Mouse (Mus musculus): ENCODE results near the gene Tbc1d1. TPM values are rescaled to one million over a fixed set of nuclear protein-coding genes. Genes with fewer than 3 reads are reported as not detected.
"Not testable (repeated sequence)": the region's sequence is repeated elsewhere in the genome, so short reads cannot be mapped to it uniquely, and the experiment has no call there.

Tbc1d1 gene
- total RNA-seq, 2 experiments from 2014 or later = 10.4 to 11.0 TPM

GRCm38 (mm10) chr5:64296328-64296727 lies 140.2 kb downstream of the Tbc1d1 start:
- ATAC-seq (replicated peaks; ENCODE audit: low FRiP score, poor library complexity, severe bottlenecking) = no peak

DNA sequence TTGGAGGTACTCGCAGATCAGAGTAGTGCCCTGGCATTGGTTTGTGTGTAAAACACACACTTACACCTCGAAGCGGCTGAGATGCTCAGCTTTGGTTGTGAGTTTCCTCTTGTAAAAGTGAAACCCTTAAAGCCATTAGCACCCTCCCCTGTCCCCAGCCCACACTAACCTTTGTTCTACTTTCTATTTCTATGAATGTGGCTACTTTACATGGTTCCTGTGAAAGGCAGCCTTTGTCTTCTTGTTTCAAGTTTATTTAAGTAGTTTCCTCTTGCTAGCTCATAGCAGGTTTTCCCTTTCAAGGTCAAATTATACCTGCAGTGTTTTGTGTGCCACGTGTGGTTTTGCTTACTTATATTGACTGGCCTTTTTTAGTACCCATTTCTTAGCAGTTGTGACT lies 141.0 kb downstream of the Tbc1d1 start:
- ATAC-seq (replicated peaks; ENCODE audit: low FRiP score, poor library complexity, severe bottlenecking) = no peak

DNA sequence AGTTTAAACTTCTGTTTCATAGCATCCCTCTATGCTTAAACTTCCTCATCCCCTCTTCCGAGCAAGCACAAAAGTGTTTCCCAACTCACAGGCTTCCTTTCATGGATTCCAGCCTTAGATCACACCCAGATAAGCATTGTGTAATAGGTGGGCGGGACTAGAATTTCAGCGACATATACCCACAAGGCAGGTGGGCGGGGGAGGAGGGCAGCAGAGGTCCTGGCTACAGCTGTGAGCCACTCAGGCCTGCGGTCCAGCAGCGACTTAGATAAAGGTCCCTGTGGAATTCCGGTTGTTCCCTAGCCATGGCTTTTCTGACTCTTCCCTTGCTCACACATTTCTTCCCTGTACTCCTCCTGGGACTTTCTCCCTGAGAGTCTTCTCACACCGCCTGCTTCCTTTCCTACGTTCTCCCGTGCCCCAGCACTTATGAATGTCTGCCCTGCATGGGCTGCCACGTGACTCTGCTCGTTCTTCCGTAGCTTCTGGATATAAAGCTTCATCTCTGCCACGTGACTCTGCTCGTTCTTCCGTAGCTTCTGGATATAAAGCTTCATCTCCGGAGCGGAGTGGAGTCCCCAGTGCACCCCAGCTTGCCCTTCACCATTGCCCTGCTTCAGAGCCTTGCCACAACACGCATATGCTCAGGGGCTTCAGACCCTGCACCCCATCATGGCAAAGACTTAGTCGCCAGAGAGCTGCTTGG lies 142.4 kb downstream of the Tbc1d1 start:
- ATAC-seq (replicated peaks; ENCODE audit: low FRiP score, poor library complexity, severe bottlenecking) = no peak

GRCm38 (mm10) chr5:64299508-64300324 lies 143.6 kb downstream of the Tbc1d1 start:
- ATAC-seq (replicated peaks; ENCODE audit: low FRiP score, poor library complexity, severe bottlenecking) = no peak

DNA sequence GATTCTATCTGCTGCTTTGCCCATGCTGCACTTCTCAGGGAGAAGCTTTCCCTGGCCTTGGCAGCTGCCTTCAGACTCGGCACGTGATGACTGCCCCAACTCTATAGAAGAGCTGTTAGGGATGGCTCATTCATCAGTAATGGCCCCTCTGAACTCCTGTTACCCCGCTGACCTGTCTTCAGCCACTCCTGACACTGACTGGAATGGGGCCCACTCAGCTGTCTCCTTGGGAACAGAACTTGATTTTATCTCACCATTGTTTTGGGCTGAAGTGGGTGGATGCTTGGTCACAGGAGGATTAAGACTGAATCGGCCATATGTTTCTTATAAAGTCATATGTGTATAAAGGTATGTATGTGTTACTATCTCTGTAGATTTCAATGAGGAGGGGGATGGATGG lies 145.1 kb downstream of the Tbc1d1 start:
- ATAC-seq (replicated peaks; ENCODE audit: low FRiP score, poor library complexity, severe bottlenecking) = no peak

- ATAC-seq (replicated peaks; ENCODE audit: low FRiP score, poor library complexity, severe bottlenecking) = no peak
Measured at GRCm38 (mm10) chr5:64307289-64307688, 151.2 kb downstream of the Tbc1d1 start.

DNA sequence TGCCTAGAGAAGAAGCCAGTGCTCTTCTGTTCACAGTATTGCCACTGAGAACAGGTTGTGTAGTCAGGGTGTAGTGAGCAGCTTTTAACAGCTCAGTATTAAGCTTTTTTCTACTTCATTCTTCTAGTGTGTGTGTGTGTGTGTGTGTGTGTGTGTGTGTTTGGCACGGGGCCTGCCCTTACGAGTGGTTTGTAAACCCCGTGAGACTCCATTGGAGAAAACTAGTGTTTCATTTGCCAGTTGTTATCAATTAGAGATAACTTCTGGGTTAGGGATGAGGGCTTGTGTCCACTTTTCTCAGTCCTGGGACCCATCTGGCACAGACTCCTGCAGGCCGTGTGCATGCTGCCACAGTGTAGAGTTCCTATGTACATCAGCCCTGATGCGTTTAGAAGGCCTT lies 156.2 kb downstream of the Tbc1d1 start:
- no peak for ATAC-seq (replicated peaks; ENCODE audit: low FRiP score, poor library complexity, severe bottlenecking)

DNA sequence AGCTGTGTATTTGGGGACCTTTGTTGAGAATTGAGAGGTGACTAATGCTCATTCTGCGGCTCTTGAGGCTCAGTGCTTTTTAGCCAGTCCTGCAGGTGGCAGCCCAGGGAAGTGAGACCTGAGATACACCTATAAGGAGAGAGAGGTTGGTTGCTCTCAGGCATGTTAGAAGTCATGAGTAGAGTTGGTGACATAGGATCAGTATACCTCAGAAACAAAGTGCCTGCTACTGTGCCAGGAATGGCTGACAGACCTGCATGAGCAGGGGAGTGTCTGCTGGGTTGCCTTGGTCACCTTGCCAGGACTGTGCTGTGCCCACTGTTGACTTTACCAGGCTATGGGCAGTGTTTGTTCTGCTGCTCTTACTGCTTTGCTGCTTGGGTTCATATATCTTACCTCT lies 157.4 kb downstream of the Tbc1d1 start:
- no peak for ATAC-seq (replicated peaks; ENCODE audit: low FRiP score, poor library complexity, severe bottlenecking)

GRCm38 (mm10) chr5:64314288-64315052 lies 158.4 kb downstream of the Tbc1d1 start:
- no peak for ATAC-seq (replicated peaks; ENCODE audit: low FRiP score, poor library complexity, severe bottlenecking)

DNA sequence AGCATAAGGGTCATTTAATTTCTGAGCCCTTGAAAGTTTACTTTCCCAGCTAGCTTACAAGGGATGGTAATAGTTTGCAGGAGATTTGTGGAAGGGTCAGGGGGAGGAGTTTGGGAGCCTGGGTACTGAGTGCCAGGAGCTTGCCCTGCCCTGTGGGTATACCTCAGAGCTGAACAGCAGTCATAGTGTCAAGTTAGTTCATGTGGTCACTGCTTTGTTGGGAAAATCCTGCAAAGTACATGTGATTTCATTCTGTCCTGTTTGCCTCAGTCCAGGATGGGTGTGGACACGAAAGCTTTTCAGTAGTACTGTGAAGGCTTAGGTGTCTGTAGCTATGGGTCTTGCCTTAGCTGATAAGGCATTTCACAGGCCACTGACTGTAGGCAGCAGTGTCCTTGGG lies 159.0 kb downstream of the Tbc1d1 start:
- ATAC-seq (replicated peaks; ENCODE audit: low FRiP score, poor library complexity, severe bottlenecking) = no peak

DNA sequence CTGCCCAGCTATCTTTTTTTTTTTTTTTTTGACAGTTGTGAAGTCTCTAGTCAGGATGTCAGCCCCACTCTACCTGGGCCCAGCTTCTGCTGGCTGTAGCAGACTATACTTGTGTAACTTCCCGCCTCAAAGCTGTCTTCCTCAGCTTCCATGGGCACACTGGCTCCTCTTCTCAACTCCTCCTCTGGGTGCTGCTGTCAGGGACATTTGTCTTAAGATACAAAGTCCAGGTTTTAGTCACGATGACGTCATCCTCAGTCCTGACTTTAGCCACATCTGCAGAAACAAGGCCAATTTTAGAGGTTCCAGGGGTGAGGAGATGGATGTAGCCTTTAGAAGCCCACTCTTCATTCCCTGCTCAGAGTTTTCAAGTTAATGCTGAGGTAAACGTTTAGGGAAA lies 167.2 kb downstream of the Tbc1d1 start:
- ATAC-seq (replicated peaks; ENCODE audit: low FRiP score, poor library complexity, severe bottlenecking) = no peak

DNA sequence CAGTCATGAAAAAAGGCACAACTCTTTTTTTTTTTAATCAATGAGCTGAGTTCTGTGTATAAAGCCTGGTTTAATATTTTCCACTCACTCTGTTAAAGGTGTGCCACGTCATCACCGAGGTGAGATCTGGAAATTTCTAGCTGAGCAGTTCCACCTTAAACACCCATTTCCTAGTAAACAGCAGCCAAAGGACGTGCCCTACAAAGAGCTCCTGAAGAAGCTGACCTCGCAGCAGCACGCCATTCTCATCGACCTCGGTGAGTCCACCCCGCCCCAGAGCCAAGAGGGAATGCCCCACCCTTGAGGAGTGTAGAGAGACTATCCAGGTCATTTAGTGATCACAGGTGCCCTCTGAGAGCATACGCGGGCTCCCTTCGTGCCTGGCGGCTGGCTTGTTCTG lies 168.2 kb downstream of the Tbc1d1 start:
- ATAC-seq (replicated peaks; ENCODE audit: low FRiP score, poor library complexity, severe bottlenecking) = no peak

DNA sequence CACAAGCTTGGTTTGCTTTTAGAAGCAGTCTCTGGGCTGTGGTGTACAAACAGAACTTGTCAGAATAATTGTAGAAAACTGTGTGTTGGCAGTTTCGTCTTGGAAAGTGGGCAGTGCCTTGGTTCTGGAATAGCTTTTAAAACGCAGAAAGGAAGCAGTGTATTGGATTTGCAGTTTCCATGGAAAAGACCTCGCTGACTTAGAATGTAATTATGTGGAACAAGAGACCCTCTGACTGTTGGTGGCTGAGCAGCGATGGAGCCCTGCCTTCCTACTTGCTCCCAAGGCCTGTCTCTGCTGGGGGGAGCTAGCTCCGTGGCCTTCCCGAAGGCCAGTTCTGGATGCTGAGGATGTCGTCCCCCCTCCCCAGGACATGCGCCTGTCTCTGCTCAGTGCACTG lies 168.8 kb downstream of the Tbc1d1 start:
- no peak for ATAC-seq (replicated peaks; ENCODE audit: low FRiP score, poor library complexity, severe bottlenecking)

DNA sequence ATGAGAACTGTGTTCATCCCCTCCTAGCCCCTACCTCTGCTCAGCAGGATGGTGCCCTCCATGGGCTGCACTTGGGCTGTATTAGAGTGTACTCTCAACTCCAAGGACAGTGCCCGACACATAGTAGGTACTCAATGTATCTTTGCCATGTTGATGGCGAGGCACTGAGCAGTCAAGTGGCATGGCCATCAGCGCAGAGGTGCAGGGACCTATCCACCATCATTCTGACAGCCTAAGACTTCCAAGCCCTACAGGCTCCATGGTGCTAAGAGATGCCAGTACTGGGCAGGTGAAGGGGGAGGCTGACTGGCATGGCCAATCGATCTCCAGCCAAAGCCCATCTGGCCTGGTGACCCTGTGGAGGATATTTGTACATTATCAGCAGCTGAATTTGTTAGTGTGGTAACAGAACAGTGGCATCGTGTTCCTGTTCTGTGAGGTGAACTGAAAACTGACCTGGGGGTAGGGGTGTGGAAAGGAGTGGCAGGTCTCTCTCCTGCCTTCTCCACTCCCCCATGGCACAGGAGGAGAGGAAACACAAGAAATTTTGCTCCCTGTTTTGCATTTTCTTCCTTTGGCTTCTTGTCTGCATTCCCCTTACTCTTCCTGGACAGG lies 169.7 kb downstream of the Tbc1d1 start:
- no peak for ATAC-seq (replicated peaks; ENCODE audit: low FRiP score, poor library complexity, severe bottlenecking)

DNA sequence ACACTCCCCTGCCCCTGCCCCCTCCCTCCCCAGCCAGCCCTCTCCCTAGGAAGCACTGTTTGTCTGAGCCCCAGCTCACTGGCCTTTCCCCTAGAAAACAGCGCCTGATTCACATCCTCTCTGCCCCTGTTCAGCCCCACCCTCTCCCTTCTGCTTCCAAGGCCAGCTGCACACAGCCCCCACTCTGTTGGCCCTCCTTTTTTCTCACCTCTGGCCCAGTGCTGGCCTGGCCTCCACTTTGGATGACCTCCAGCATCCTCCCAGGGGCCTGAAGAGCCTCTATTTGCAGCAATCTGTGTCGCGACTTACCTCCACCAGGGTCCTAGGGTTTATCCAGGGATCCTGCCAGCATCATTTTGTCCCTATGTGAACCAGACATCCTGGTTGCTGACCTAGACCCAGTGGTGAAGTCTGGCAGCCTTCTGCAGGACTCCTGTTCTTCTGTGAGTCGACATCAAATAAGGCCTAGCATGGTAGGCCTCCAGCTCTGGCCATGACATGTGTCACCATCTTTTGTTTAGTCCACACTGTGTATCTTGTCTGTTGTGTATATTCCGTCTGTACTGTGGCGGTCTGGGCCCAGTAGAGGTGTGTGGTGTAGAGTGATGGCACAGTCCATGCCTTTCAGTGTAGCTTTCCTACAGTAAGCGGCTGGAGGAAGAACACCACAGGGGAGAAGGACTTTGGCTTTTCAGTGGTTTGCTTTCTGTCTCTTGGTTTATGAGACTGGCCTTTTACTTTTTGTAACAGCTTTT lies 170.5 kb downstream of the Tbc1d1 start:
- ATAC-seq (replicated peaks; ENCODE audit: low FRiP score, poor library complexity, severe bottlenecking) = no peak

GRCm38 (mm10) chr5:64327212-64327902 lies 171.3 kb downstream of the Tbc1d1 start:
- no peak for ATAC-seq (replicated peaks; ENCODE audit: low FRiP score, poor library complexity, severe bottlenecking)

DNA sequence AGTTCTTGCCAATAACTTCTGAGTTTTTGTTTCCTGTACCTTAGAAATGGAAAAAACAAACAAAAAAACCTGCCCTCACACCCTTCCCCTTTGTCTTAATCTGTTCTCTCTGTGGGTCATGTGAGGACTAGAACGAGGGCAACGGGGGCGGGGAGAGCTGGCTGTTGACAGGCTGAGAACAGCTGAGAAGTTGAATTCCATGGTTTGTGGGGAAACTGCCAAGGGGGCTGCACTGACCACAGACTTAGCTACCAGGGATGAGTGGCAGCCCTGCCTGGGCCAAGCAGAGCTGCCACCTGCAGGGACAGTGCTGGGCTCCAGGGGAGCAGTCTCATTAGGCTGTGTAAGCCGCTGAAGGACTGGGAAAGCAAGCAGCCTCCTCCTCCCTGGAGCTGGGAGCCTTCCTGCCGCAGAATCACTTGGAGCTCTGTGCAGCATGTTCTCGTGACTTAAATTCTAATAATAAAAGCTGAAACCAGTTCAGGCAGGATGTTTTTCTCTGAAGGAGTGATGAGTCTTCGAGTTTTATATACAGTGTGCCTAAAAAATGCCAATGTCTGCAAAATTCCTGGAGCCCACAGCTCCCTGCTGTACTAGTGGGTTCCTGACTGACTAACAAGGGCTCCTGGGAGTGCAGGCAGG lies 180.8 kb downstream of the Tbc1d1 start:
- ATAC-seq (replicated peaks; ENCODE audit: low FRiP score, poor library complexity, severe bottlenecking) = no peak

DNA sequence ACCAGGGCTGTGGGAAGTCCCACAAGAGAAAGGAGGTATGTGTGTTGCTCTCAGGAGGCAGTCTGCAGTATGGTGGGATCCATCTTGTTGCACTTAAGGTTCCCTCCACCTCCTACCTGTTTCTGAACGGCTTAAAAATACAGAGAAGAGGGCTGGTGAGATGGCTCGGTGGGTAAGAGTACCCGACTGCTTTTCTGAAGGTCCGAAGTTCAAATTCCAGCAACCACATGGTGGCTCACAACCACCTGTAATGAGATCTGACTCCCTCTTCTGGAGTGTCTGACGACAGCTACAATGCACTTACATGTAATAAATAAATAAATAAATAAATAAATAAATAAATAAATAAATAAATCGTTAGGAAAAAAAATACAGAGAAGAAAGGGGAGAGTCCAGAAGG lies 182.7 kb downstream of the Tbc1d1 start:
- ATAC-seq (replicated peaks; ENCODE audit: low FRiP score, poor library complexity, severe bottlenecking) = not testable (repeated sequence)

- no peak for ATAC-seq (replicated peaks; ENCODE audit: low FRiP score, poor library complexity, severe bottlenecking)
Measured at GRCm38 (mm10) chr5:64340366-64340765, 184.3 kb downstream of the Tbc1d1 start.

Data from erythroblast, adult 5-6 weeks (primary cell).